Mouse (Mus musculus): ENCODE measurements at regions not wholly inside any gene's neighbourhood (a gene's known extent, or its start where the extent isn't known, plus 50 kb on each side); places are given as distances from the start of the nearest gene placed in this dataset.

GRCm38 (mm10) chr14:106491389-106491788, 385.4 kb downstream of the Trim52 start (continued):
- TF ChIP-seq RCOR1 (IDR thresholded peaks at IDR 0.05; ENCODE audit: low read depth, low read length) (0 out of 2 replicates have a peak, but pooled peaks have one; percentile 6), SMC3 (IDR thresholded peaks at IDR 0.05; ENCODE audit: low read depth, low read length) (no peak), GATA1 (IDR thresholded peaks at IDR 0.05; ENCODE audit: low read depth, low read length) (peak; percentile 49; the same call in 1 of the 2 replicates), CTCF (IDR thresholded peaks at IDR 0.05 in 2 of 3, conservative IDR thresholded peaks at IDR 0.05 in 1 of 3; ENCODE audit: control insufficient read depth in 1 of 3, insufficient read depth in 1 of 3, low read depth in 2 of 3, low read length in 3 of 3, poor library complexity in 1 of 3, severe bottlenecking in 1 of 3) (no peak), ZC3H11A (IDR thresholded peaks at IDR 0.05; ENCODE audit: low read depth, low read length) (no peak), MAFK (IDR thresholded peaks at IDR 0.05; ENCODE audit: borderline replicate concordance, low read depth, low read length) (no peak), CHD2 (IDR thresholded peaks at IDR 0.05; ENCODE audit: low read length) (no peak), KAT2A (conservative IDR thresholded peaks at IDR 0.05; ENCODE audit: low read depth, low read length) (no peak), ZMIZ1 (IDR thresholded peaks at IDR 0.05; ENCODE audit: low read depth, low read length) (no peak), BHLHE40 (IDR thresholded peaks at IDR 0.05; ENCODE audit: borderline replicate concordance, low read depth, low read length) (no peak), TBP (IDR thresholded peaks at IDR 0.05; ENCODE audit: low read depth, low read length) (no peak)

DNA sequence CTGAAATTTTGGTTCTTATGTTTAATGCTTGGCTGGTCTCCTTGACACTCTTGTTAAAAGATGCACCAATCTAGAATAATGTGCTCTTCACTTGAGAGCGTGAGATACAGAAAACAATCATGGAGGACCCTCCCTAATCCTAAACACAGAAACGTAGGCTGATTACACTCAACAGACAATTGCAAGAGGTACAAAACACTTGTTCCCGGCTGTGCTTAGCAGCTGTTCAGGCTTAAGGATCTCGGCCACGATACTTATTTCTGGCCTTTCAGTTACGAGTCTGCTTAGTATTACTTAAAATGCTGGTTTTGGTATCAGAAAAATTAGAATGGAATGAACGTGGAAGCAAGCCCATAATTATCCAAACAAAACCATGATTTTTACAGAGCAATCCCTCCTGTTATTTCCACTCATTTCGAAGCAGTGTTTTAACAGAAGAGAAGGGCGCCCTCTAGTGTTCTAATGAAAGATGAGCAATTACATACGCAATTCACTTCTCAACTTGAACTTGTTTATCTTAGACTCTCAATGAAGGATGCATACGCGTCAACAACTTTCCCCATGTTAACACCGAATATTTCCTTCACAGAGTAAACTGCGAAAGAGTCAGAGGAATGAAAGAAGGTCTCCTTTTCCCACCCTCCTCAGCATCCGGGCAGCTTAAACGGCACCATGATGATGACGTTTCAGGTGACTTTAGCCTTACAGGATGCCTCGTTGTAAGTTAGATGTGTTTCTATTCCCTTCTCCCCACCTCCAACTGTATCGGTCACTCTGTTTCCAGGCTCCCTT, 394.5 kb downstream of the Trim52 start:
- Histone ChIP-seq H3K9ac (ENCODE audit: control insufficient read depth, low read depth, low read length, poor library complexity, severe bottlenecking) (no peak overlapping the region), H3K79me2 (ENCODE audit: control insufficient read depth, insufficient read depth, low read length, poor library complexity) (no peaks in the 10 kb centered on the region), H3K9me3 (replicated peaks; ENCODE audit: insufficient read depth, low read length) (no peaks in the 10 kb centered on the region), H3K4me3 (ENCODE audit: control insufficient read depth in 1 of 2, insufficient read depth in 1 of 2, low read depth in 2 of 2, low read length in 2 of 2) (peak overlapping the region in 1 of 2 experiments; percentile 34; a peak in 2 of 4 replicates), H3K27ac (ENCODE audit: control insufficient read depth, low read depth, low read length) (no peak overlapping the region), H3K36me3 (ENCODE audit: control insufficient read depth in 1 of 2, insufficient read depth in 2 of 2, low read length in 2 of 2) (no peaks in the 10 kb centered on the region), H3K4me1 (ENCODE audit: control insufficient read depth in 1 of 2, insufficient read depth in 2 of 2, low read length in 2 of 2) (peaks cover 4 to 5% of the 10 kb centered on the region in 2 experiments; a peak in 1 of 4 replicates), H3K27me3 (ENCODE audit: control insufficient read depth in 1 of 2, insufficient read depth in 2 of 2, low read length in 2 of 2) (no peaks in the 10 kb centered on the region)
- DNase-seq (ENCODE audit: low read depth, low spot score), result peak; percentile 73
- TF ChIP-seq JUND (IDR thresholded peaks at IDR 0.05; ENCODE audit: low read depth, low read length) (no peak), SMC3 (IDR thresholded peaks at IDR 0.05; ENCODE audit: low read depth, low read length) (peak; percentile 88), RAD21 (IDR thresholded peaks at IDR 0.05; ENCODE audit: low read depth, low read length) (peak; percentile 88), ZC3H11A (IDR thresholded peaks at IDR 0.05; ENCODE audit: low read depth, low read length) (peak; percentile 88), CTCF (IDR thresholded peaks at IDR 0.05 in 2 of 3, conservative IDR thresholded peaks at IDR 0.05 in 1 of 3; ENCODE audit: control insufficient read depth in 1 of 3, insufficient read depth in 1 of 3, low read depth in 2 of 3, low read length in 3 of 3, poor library complexity in 1 of 3, severe bottlenecking in 1 of 3) (peak; percentile 15 to 84 (median 49); a peak in 4 of 6 replicates)

- Histone ChIP-seq H3K27ac (ENCODE audit: control insufficient read depth, low read depth, low read length) (no peak overlapping the region), H3K4me3 (ENCODE audit: control insufficient read depth in 1 of 2, insufficient read depth in 1 of 2, low read depth in 2 of 2, low read length in 2 of 2) (no peak overlapping the region), H3K36me3 (ENCODE audit: control insufficient read depth in 1 of 2, insufficient read depth in 2 of 2, low read length in 2 of 2) (no peaks in the 10 kb centered on the region), H3K79me2 (ENCODE audit: control insufficient read depth, insufficient read depth, low read length, poor library complexity) (no peaks in the 10 kb centered on the region), H3K9me3 (replicated peaks; ENCODE audit: insufficient read depth, low read length) (no peaks in the 10 kb centered on the region), H3K27me3 (ENCODE audit: control insufficient read depth in 1 of 2, insufficient read depth in 2 of 2, low read length in 2 of 2) (no peaks in the 10 kb centered on the region), H3K4me1 (ENCODE audit: control insufficient read depth in 1 of 2, insufficient read depth in 2 of 2, low read length in 2 of 2) (peaks cover 0 to 4% of the 10 kb centered on the region in 2 experiments; a peak in 1 of 4 replicates), H3K9ac (ENCODE audit: control insufficient read depth, low read depth, low read length, poor library complexity, severe bottlenecking) (no peak overlapping the region)
- no peak for DNase-seq (ENCODE audit: low read depth, low spot score)
- TF ChIP-seq CHD1 (IDR thresholded peaks at IDR 0.05; ENCODE audit: low read depth, low read length) (no peak), EP300 (IDR thresholded peaks at IDR 0.05; ENCODE audit: low read depth in 1 of 2, low read length in 2 of 2) (no peak), MAZ (IDR thresholded peaks at IDR 0.05; ENCODE audit: low read depth, low read length) (no peak), ETS1 (IDR thresholded peaks at IDR 0.05; ENCODE audit: low read depth, low read length) (no peak), JUND (IDR thresholded peaks at IDR 0.05; ENCODE audit: low read depth, low read length) (no peak), ZKSCAN1 (IDR thresholded peaks at IDR 0.05; ENCODE audit: low read depth, low read length) (no peak), CTCF (IDR thresholded peaks at IDR 0.05 in 2 of 3, conservative IDR thresholded peaks at IDR 0.05 in 1 of 3; ENCODE audit: control insufficient read depth in 1 of 3, insufficient read depth in 1 of 3, low read depth in 2 of 3, low read length in 3 of 3, poor library complexity in 1 of 3, severe bottlenecking in 1 of 3) (no peak), ELF1 (IDR thresholded peaks at IDR 0.05; ENCODE audit: low read depth, low read length) (no peak), USF2 (IDR thresholded peaks at IDR 0.05; ENCODE audit: borderline replicate concordance in 1 of 2, insufficient read depth in 1 of 2, low read depth in 1 of 2, low read length in 2 of 2) (no peak), TCF12 (IDR thresholded peaks at IDR 0.05; ENCODE audit: low read depth, low read length) (no peak), MAFK (IDR thresholded peaks at IDR 0.05; ENCODE audit: borderline replicate concordance, low read depth, low read length) (no peak), MXI1 (IDR thresholded peaks at IDR 0.05; ENCODE audit: low read depth, low read length) (no peak), MYB (IDR thresholded peaks at IDR 0.05; ENCODE audit: low read depth, low read length) (no peak), SMC3 (IDR thresholded peaks at IDR 0.05; ENCODE audit: low read depth, low read length) (no peak), ZMIZ1 (IDR thresholded peaks at IDR 0.05; ENCODE audit: low read depth, low read length) (no peak), ZC3H11A (IDR thresholded peaks at IDR 0.05; ENCODE audit: low read depth, low read length) (no peak)
These were observed 400.9 kb downstream of the Trim52 start for GRCm38 (mm10) chr14:106506921-106507320.

Measured in MEL (cell line).